Mouse (Mus musculus): ENCODE measurements around the gene Pramel1. TPM values are rescaled to one million over a fixed set of nuclear protein-coding genes. Genes with fewer than 3 reads are reported as not detected.
"Not testable (repeated sequence)": the region's sequence is repeated elsewhere in the genome, so short reads cannot be mapped to it uniquely, and the experiment has no call there.

Pramel1 gene
- not detected in 2 replicates for polyA plus RNA-seq (2015; fragmentation: Nextera tagmentation; extraction: Ambion mirVana)

DNA sequence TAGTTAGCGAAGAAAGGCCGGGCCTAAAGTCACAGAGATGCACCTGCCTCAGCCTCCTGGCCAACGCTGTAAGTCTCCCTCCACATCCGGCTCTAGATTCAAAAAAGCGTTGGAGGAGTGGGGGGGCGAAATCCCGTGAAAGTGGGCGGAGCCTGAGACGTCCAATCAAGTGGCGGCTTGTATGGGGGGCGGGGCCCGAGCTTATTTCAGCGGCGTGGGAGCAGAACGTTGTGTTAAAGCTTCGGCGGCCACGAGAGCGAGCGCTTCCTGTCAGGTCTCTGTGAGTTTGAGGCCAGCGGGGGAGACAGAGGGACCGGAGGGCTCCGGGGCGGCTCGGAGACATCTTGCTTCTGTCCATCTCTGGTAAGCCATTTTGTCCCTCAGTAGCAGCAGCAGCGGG, at the start of gene Pramel1:
TSS of gene Pramel1 (plus strand) at position 248 of the 400 bp plus-strand sequence.
- ATAC-seq (no peak), DNase-seq (ENCODE audit: low spot score) (no peak)
- Histone ChIP-seq H3K27me3 (replicated peaks; ENCODE audit: insufficient read depth, low read length) (no peaks in the 10 kb centered on the region), H3K4me3 (ENCODE audit: low read depth, low read length) (no peak within 1 kb of the TSS), H3K4me2 (replicated peaks; ENCODE audit: low read depth, low read length) (no peak within 1 kb of the TSS), H3K4me1 (ENCODE audit: insufficient read depth, low read depth, low read length) (no peaks in the 10 kb centered on the region), H3K9ac (replicated peaks; ENCODE audit: low read depth) (no peak within 1 kb of the TSS), H3K9me3 (ENCODE audit: low read length) (no peaks in the 10 kb centered on the region), H3K27ac (ENCODE audit: low read length) (no peak within 1 kb of the TSS), H3K36me3 (ENCODE audit: insufficient read depth, low read length) (no peaks in the 10 kb centered on the region)
- 79% methylated on average over 26 of the region's 26 CpGs for WGBS
- TF ChIP-seq CTCF (IDR thresholded peaks at IDR 0.05) (no peak), EP300 (IDR thresholded peaks at IDR 0.05) (no peak)

DNA sequence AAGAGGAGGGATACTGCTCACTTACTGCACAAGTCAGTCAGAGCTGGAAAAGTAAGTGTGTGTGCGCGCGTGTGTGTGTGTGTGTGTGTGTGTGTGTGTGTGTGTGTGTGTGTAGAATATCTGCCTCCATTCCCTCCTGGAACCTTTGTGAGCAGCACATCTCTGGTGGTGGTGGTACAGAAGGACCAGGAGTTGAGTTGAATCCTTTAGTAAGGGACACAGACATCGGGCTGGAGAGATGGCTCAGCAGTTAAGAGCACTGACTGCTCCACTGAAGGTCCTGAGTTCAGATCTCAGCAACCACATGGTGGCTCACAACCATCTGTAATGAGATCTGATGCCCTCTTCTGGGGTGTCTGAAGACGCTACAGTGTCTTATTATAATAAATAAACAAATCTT, 48.7 kb upstream of the Pramel1 start:
- not testable (repeated sequence) for H3K9me3 ChIP-seq (ENCODE audit: low read length)

DNA sequence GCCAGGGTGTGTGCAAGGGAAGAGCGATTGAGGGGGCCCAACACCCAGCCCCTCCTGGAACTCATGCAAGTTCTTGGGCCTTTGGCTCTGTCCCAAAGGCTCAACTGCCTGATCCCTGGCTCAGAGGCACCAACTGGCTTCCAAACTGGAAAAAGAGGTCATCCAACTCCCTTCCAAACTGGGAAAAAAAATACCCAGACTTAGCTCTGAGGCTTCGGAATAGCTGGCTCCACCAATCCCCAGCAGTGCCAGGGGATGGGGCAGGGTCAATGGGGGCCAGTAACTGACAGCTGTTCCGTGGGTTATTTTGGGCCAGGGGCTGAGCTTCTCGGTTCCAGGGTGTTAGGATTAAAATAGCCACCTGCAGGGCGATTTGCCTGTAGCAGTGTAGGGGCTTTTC, 45.5 kb upstream of the Pramel1 start:
- Histone ChIP-seq H3K27ac (ENCODE audit: low read length) (no peak overlapping the region), H3K36me3 (ENCODE audit: insufficient read depth, low read length) (no peaks in the 10 kb centered on the region), H3K4me3 (ENCODE audit: low read depth, low read length) (no peak overlapping the region), H3K4me2 (replicated peaks; ENCODE audit: low read depth, low read length) (no peak overlapping the region), H3K9ac (replicated peaks; ENCODE audit: low read depth) (no peak overlapping the region), H3K27me3 (replicated peaks; ENCODE audit: insufficient read depth, low read length) (peaks cover 26% of the 10 kb centered on the region), H3K9me3 (ENCODE audit: low read length) (no peaks in the 10 kb centered on the region), H3K4me1 (ENCODE audit: insufficient read depth, low read depth, low read length) (no peaks in the 10 kb centered on the region)
- 17% methylated on average over 5 of the region's 5 CpGs for WGBS
- TF ChIP-seq CTCF (IDR thresholded peaks at IDR 0.05) (no peak), EP300 (IDR thresholded peaks at IDR 0.05) (no peak)
- DNase-seq (ENCODE audit: low spot score) (no peak), ATAC-seq (no peak)

More for the DNA sequence above, 48.7 kb upstream of the Pramel1 start:
- 78% methylated on average over 5 of the region's 5 CpGs for WGBS
- not testable (repeated sequence) for DNase-seq (ENCODE audit: low spot score); ATAC-seq; H3K36me3 ChIP-seq (ENCODE audit: insufficient read depth, low read length); H3K9ac ChIP-seq (replicated peaks; ENCODE audit: low read depth); H3K4me3 ChIP-seq (ENCODE audit: low read depth, low read length); H3K4me2 ChIP-seq (replicated peaks; ENCODE audit: low read depth, low read length); H3K27ac ChIP-seq (ENCODE audit: low read length); H3K4me1 ChIP-seq (ENCODE audit: insufficient read depth, low read depth, low read length)
- H3K27me3 ChIP-seq (replicated peaks; ENCODE audit: insufficient read depth, low read length): peaks cover 15% of the 10 kb centered on the region

DNA sequence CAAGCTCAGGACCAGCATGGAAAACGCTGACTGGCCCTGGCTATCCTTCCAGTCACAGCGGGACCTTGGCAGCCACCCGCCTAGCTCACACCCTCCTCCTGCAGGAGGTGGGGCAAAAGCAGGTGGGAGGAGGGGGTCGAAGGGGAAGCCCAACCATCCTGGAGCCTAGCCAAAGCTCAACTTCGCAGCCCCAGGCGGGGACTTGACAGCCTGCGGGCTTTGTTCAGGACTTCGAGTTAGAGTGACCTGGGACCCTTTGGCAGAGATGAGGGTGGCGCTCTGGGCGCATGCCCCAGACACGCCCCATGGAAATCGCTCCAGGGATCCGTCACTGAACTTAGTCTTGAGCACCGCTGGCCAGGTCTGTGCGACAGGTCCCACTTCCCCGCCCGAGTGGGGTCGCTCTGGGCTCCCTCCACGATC, 44.7 kb upstream of the Pramel1 start, which contains the start of gene Lrrc38:
TSS of gene Lrrc38 (plus strand) at position 274 of the 423 bp plus-strand sequence.
- no peaks in the 10 kb centered on the region for H3K4me1 ChIP-seq (ENCODE audit: insufficient read depth, low read depth, low read length)
- ATAC-seq (no peak), DNase-seq (ENCODE audit: low spot score) (no peak)
- under 1% methylated on average over 15 of the region's 19 CpGs for WGBS
- TF ChIP-seq EP300 (IDR thresholded peaks at IDR 0.05): no peak
- no peak for TF ChIP-seq CTCF (IDR thresholded peaks at IDR 0.05)
- H3K4me2 ChIP-seq (replicated peaks; ENCODE audit: low read depth, low read length): peak within 1 kb of the TSS; percentile 56
- H3K9ac ChIP-seq (replicated peaks; ENCODE audit: low read depth): no peak within 1 kb of the TSS
- H3K27me3 ChIP-seq (replicated peaks; ENCODE audit: insufficient read depth, low read length): peaks cover 26% of the 10 kb centered on the region
- H3K4me3 ChIP-seq (ENCODE audit: low read depth, low read length): peak within 1 kb of the TSS; percentile 30
- H3K36me3 ChIP-seq (ENCODE audit: insufficient read depth, low read length): no peaks in the 10 kb centered on the region
- H3K27ac ChIP-seq (ENCODE audit: low read length): no peak within 1 kb of the TSS
- H3K9me3 ChIP-seq (ENCODE audit: low read length): no peaks in the 10 kb centered on the region

DNA sequence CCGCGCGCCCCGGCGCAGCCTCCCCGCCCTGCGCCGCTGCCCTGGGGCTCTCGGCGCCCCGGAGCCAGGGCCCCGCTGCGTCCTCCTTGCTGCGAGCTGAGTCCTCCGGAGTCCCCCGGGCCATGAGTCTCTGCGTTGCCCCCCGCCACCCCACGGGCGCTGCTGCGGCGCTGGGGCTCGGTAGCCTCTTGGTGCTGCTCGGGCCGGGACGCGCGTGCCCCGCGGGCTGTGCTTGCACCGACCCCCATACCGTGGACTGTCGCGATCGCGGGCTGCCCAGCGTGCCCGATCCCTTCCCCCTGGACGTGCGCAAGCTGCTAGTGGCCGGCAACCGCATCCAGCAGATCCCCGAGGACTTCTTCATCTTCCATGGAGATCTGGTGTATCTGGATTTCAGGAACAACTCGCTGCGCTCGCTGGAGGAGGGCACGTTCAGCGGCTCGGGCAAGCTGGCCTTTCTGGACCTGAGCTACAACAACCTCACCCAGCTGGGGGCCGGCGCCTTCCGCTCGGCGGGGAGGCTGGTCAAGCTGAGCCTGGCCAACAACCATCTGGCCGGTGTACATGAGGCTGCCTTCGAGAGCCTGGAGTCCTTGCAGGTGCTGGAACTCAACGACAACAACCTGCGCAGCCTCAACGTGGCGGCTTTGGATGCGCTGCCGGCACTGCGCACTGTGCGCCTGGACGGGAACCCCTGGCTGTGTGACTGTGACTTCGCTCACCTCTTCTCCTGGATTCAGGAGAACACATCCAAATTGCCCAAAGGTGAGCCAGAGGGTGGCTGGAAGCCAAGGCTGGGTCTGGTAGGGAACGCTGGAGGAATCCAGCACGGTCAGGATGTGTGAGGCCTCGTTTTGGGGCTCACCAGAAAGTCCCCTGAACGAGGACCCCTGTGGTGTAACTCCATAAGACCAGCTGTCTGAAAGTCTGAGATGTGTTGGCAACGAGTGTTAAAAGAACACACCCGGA, 43.9 kb upstream of the Pramel1 start:
- Histone ChIP-seq H3K36me3 (ENCODE audit: insufficient read depth, low read length) (no peaks in the 10 kb centered on the region), H3K4me2 (replicated peaks; ENCODE audit: low read depth, low read length) (peak overlapping the region; percentile 56), H3K9ac (replicated peaks; ENCODE audit: low read depth) (no peak overlapping the region), H3K9me3 (ENCODE audit: low read length) (no peaks in the 10 kb centered on the region), H3K27me3 (replicated peaks; ENCODE audit: insufficient read depth, low read length) (peaks cover 26% of the 10 kb centered on the region), H3K4me1 (ENCODE audit: insufficient read depth, low read depth, low read length) (no peaks in the 10 kb centered on the region), H3K27ac (ENCODE audit: low read length) (no peak overlapping the region), H3K4me3 (ENCODE audit: low read depth, low read length) (peak overlapping the region; percentile 30)
- DNase-seq (ENCODE audit: low spot score): no peak
- 5% methylated on average over 60 of the region's 72 CpGs for whole genome bisulfite sequencing
- TF ChIP-seq CTCF (IDR thresholded peaks at IDR 0.05): no peak
- no peak for TF ChIP-seq EP300 (IDR thresholded peaks at IDR 0.05)
- no peak for ATAC-seq

DNA sequence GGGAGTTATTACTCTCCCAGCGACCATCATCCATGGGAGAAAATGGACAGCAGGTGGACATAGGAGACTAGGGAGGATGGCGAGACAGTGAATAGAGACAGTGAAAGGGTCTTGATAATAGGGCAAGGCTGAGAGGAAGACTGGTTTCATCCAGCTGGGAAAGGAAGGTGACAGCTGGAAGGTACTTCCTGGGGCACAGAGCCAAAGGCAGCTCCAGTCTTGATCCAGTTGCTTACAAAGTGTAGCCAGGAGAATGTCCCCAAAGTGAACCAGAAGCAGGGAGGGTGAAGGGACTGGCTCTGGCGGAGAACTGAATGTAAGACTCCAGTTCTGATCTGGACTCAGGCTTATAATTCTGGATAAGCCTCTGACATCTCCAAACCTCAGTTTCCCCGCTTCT, 41.9 kb upstream of the Pramel1 start:
- Histone ChIP-seq H3K9me3 (ENCODE audit: low read length) (no peaks in the 10 kb centered on the region), H3K36me3 (ENCODE audit: insufficient read depth, low read length) (no peaks in the 10 kb centered on the region), H3K27ac (ENCODE audit: low read length) (no peak overlapping the region), H3K4me2 (replicated peaks; ENCODE audit: low read depth, low read length) (no peak overlapping the region), H3K4me1 (ENCODE audit: insufficient read depth, low read depth, low read length) (no peaks in the 10 kb centered on the region), H3K4me3 (ENCODE audit: low read depth, low read length) (no peak overlapping the region), H3K27me3 (replicated peaks; ENCODE audit: insufficient read depth, low read length) (peaks cover 26% of the 10 kb centered on the region), H3K9ac (replicated peaks; ENCODE audit: low read depth) (no peak overlapping the region)
- whole genome bisulfite sequencing: 76% methylated on average over 4 of the region's 4 CpGs
- TF ChIP-seq EP300 (IDR thresholded peaks at IDR 0.05) (no peak), CTCF (IDR thresholded peaks at IDR 0.05) (no peak)
- ATAC-seq (no peak), DNase-seq (ENCODE audit: low spot score) (no peak)
